In genomic region chr19:3743362-3743761, GRCm38 (mm10) we compare ENCODE assay signal across 8 mouse cellular contexts. TPM values are rescaled to one million over a fixed set of nuclear protein-coding genes. Genes with fewer than 3 reads are reported as not detected.
DNase-seq lines count a peak whose midpoint lies in the region; ATAC-seq and TF ChIP-seq lines count a peak whose summit lies in the region.

No protein-coding gene starts in this region.

- DNase-seq in heart, adult 8-10 months (ENCODE audit: low spot score), result no peak
- no peak for DNase-seq in embryonic facial prominence, embryonic 10.5 days (ENCODE audit: low spot score)
- DNase-seq in forebrain, postnatal 0 days, result peak; percentile 44
- DNase-seq in midbrain, embryonic 11.5 days (ENCODE audit: low spot score, missing footprints), result peak; percentile 84
- DNase-seq in urinary bladder, adult 2 months (ENCODE audit: low spot score), result no peak
- no peak for DNase-seq in layer of hippocampus, adult 2 months (ENCODE audit: low spot score in 2 of 2)
- no peak for DNase-seq in left cerebral cortex, postnatal 25 days (ENCODE audit: low spot score in 2 of 2)

- no peak overlapping the region for H3K9ac ChIP-seq in heart, embryonic 14.5 days (ENCODE audit: low read length)
- peak overlapping the region; percentile 89; the same call in 1 of the 2 replicates for H3K9ac ChIP-seq in forebrain, postnatal 0 days
- H3K9ac ChIP-seq in midbrain, embryonic 11.5 days (ENCODE audit: low read length), result peak overlapping the region; percentile 53; the same call in 1 of the 2 replicates

- H3K36me3 ChIP-seq in heart, embryonic 14.5 days (ENCODE audit: control insufficient read depth, insufficient read depth, low read length), result no peaks in the 10 kb centered on the region
- no peaks in the 10 kb centered on the region for H3K36me3 ChIP-seq in embryonic facial prominence, embryonic 10.5 days (replicated peaks)
- H3K36me3 ChIP-seq in forebrain, postnatal 0 days (ENCODE audit: insufficient read depth), result no peaks in the 10 kb centered on the region
- H3K36me3 ChIP-seq in midbrain, embryonic 11.5 days (ENCODE audit: control insufficient read depth, insufficient read depth, low read length), result no peaks in the 10 kb centered on the region

- peak overlapping the region; percentile 82 for H3K4me2 ChIP-seq in heart, embryonic 14.5 days (ENCODE audit: low read length)
- H3K4me2 ChIP-seq in forebrain, postnatal 0 days (ENCODE audit: low read depth), result peak overlapping the region; percentile 69
- H3K4me2 ChIP-seq in midbrain, embryonic 11.5 days, result no peak overlapping the region

- no peak for ATAC-seq in heart, embryonic 14.5 days (ENCODE audit: insufficient number of reproducible peaks, insufficient read depth, low FRiP score, low read depth)
- ATAC-seq in forebrain, postnatal 0 days, result 0 out of 2 replicates have a peak, but pooled peaks have one; percentile 23
- ATAC-seq in midbrain, embryonic 11.5 days (ENCODE audit: low FRiP score), result no peak

- no peak overlapping the region for H3K27ac ChIP-seq in heart, embryonic 14.5 days (replicated peaks in 1 of 2; ENCODE audit: control insufficient read depth in 1 of 2, insufficient read depth in 1 of 2, low read depth in 2 of 2, low read length in 2 of 2)
- H3K27ac ChIP-seq in embryonic facial prominence, embryonic 10.5 days (replicated peaks), result peak overlapping the region; percentile 88; the same call in 1 of the 2 replicates
- no peak overlapping the region for H3K27ac ChIP-seq in forebrain, postnatal 0 days (ENCODE audit: low read depth, low read length)
- H3K27ac ChIP-seq in midbrain, embryonic 11.5 days (ENCODE audit: low read depth, low read length), result no peak overlapping the region
- no peak overlapping the region for H3K27ac ChIP-seq in layer of hippocampus, adult 2 months

- no peak overlapping the region for H3K4me3 ChIP-seq in heart, embryonic 14.5 days (ENCODE audit: control insufficient read depth in 1 of 2, insufficient read depth in 1 of 2, low read depth in 1 of 2, low read length in 2 of 2)
- no peak overlapping the region for H3K4me3 ChIP-seq in embryonic facial prominence, embryonic 10.5 days
- H3K4me3 ChIP-seq in forebrain, postnatal 0 days (ENCODE audit: low read depth, low read length), result peak overlapping the region; percentile 55
- no peak overlapping the region for H3K4me3 ChIP-seq in midbrain, embryonic 11.5 days (ENCODE audit: low read depth, low read length)
- no peak overlapping the region for H3K4me3 ChIP-seq in layer of hippocampus, adult 2 months

- no peaks in the 10 kb centered on the region for H3K27me3 ChIP-seq in heart, embryonic 14.5 days (ENCODE audit: control insufficient read depth, insufficient read depth, low read length)
- H3K27me3 ChIP-seq in embryonic facial prominence, embryonic 10.5 days (replicated peaks; ENCODE audit: low read depth, poor library complexity, severe bottlenecking), result no peaks in the 10 kb centered on the region
- H3K27me3 ChIP-seq in forebrain, postnatal 0 days (ENCODE audit: insufficient read depth, low read length), result no peaks in the 10 kb centered on the region
- no peaks in the 10 kb centered on the region for H3K27me3 ChIP-seq in midbrain, embryonic 11.5 days (ENCODE audit: control insufficient read depth, insufficient read depth, low read length)

- 86% methylated on average over 7 of the region's 7 CpGs for WGBS in heart, embryonic 14.5 days
- 88% methylated on average over 7 of the region's 7 CpGs for WGBS in embryonic facial prominence, embryonic 10.5 days
- 54% methylated on average over 7 of the region's 7 CpGs for WGBS in forebrain, postnatal 0 days
- 84% methylated on average over 7 of the region's 7 CpGs for WGBS in midbrain, embryonic 11.5 days

- intact Hi-C loops in left cerebral cortex, postnatal 25 days (cut with DNase I), result no loop called here

- 0 out of 4 replicates have a peak, but pooled peaks cover 0 to 4% of the 10 kb centered on the region in 2 experiments for H3K4me1 ChIP-seq in heart, embryonic 14.5 days (ENCODE audit: control insufficient read depth in 2 of 2, insufficient read depth in 2 of 2, low read length in 2 of 2)
- peaks cover 16% of the 10 kb centered on the region for H3K4me1 ChIP-seq in embryonic facial prominence, embryonic 10.5 days
- H3K4me1 ChIP-seq in forebrain, postnatal 0 days (ENCODE audit: insufficient read depth), result no peaks in the 10 kb centered on the region; the same call in 1 of the 2 replicates
- H3K4me1 ChIP-seq in midbrain, embryonic 11.5 days (ENCODE audit: control insufficient read depth, insufficient read depth, low read length), result no peaks in the 10 kb centered on the region

- TF ChIP-seq CTCF in forebrain, postnatal 0 days (IDR thresholded peaks at IDR 0.05; ENCODE audit: low read depth), result no peak
- no peak for TF ChIP-seq CTCF in layer of hippocampus, adult 2 months (conservative IDR thresholded peaks at IDR 0.05)

- peaks cover 7% of the 10 kb centered on the region; the same call in 1 of the 2 replicates for H3K9me3 ChIP-seq in heart, embryonic 14.5 days (ENCODE audit: control insufficient read depth, low read length)
- peaks cover 9% of the 10 kb centered on the region for H3K9me3 ChIP-seq in embryonic facial prominence, embryonic 10.5 days
- H3K9me3 ChIP-seq in forebrain, postnatal 0 days (ENCODE audit: low read length), result no peaks in the 10 kb centered on the region
- peaks cover under 1% of the 10 kb centered on the region; the same call in 1 of the 2 replicates for H3K9me3 ChIP-seq in midbrain, embryonic 11.5 days (ENCODE audit: control insufficient read depth, low read length)

RNA-seq across cellular contexts. Expression of gene Kmt5b, which starts 23.9 kb away (rescaled TPM):
- 25.6 and 27.3 TPM in 2 replicates for polyA plus RNA-seq in heart, embryonic 14.5 days (2014; fragmentation: Nextera tagmentation; extraction: Ambion mirVana)
- 10 to 100 TPM; 23.7 to 29.4 (median 28.2) TPM for total RNA-seq in heart, adult 8-10 months (2022)
- polyA plus RNA-seq in embryonic facial prominence, embryonic 10.5 days (2016; fragmentation: Nextera tagmentation; extraction: Ambion mirVana), result 29.4 and 31.2 TPM in 2 replicates
- 80.7 and 103 TPM in 2 replicates for total RNA-seq in forebrain, postnatal 0 days (2014; rRNA removed)
- 24.3 and 38.1 TPM in 2 replicates for polyA plus RNA-seq in forebrain, postnatal 0 days (2015; fragmentation: Nextera tagmentation; extraction: Ambion mirVana)
- 40.3 and 45.1 TPM in 2 replicates for polyA plus RNA-seq in midbrain, embryonic 11.5 days (2014; fragmentation: Nextera tagmentation; extraction: Ambion mirVana)
- polyA plus RNA-seq in urinary bladder, adult 2 months (2012; rRNA removed), result 25.6 and 28.7 TPM in 2 replicates
- total RNA-seq in layer of hippocampus, adult 2 months (2021), result 10 to 100 TPM; 53.9 to 57.7 TPM
- total RNA-seq in left cerebral cortex, postnatal 25 days (2021), result 10 to 100 TPM; 50.7 to 52.3 TPM

RNA-seq across cellular contexts. Expression of gene 1810055G02Rik, which starts 35.3 kb away (rescaled TPM):
- 18.0 and 18.2 TPM in 2 replicates for polyA plus RNA-seq in heart, embryonic 14.5 days (2014; fragmentation: Nextera tagmentation; extraction: Ambion mirVana)
- 1 to 10 TPM; 5.5 to 8.2 (median 6.5) TPM for total RNA-seq in heart, adult 8-10 months (2022)
- polyA plus RNA-seq in embryonic facial prominence, embryonic 10.5 days (2016; fragmentation: Nextera tagmentation; extraction: Ambion mirVana), result 46.4 and 46.5 TPM in 2 replicates
- total RNA-seq in forebrain, postnatal 0 days (2014; rRNA removed), result 33.6 and 37.2 TPM in 2 replicates
- 38.4 and 39.0 TPM in 2 replicates for polyA plus RNA-seq in forebrain, postnatal 0 days (2015; fragmentation: Nextera tagmentation; extraction: Ambion mirVana)
- polyA plus RNA-seq in midbrain, embryonic 11.5 days (2014; fragmentation: Nextera tagmentation; extraction: Ambion mirVana), result 34.6 and 38.9 TPM in 2 replicates
- polyA plus RNA-seq in urinary bladder, adult 2 months (2012; rRNA removed), result 41.8 and 42.9 TPM in 2 replicates
- 10 to 100 TPM; 23.3 to 27.2 TPM for total RNA-seq in layer of hippocampus, adult 2 months (2021)
- 10 to 100 TPM; 35.1 TPM for total RNA-seq in left cerebral cortex, postnatal 25 days (2021)

RNA-seq across cellular contexts. Expression of gene Lrp5, which starts 57.0 kb away (rescaled TPM):
- 4.1 and 5.0 TPM in 2 replicates for polyA plus RNA-seq in heart, embryonic 14.5 days (2014; fragmentation: Nextera tagmentation; extraction: Ambion mirVana)
- total RNA-seq in heart, adult 8-10 months (2022), result 10 to 100 TPM; 48.9 to 52.9 (median 50.7) TPM
- 5.5 and 5.6 TPM in 2 replicates for polyA plus RNA-seq in embryonic facial prominence, embryonic 10.5 days (2016; fragmentation: Nextera tagmentation; extraction: Ambion mirVana)
- total RNA-seq in forebrain, postnatal 0 days (2014; rRNA removed), result 7.9 and 11.1 TPM in 2 replicates
- 0.50 and 0.56 TPM in 2 replicates for polyA plus RNA-seq in forebrain, postnatal 0 days (2015; fragmentation: Nextera tagmentation; extraction: Ambion mirVana)
- polyA plus RNA-seq in midbrain, embryonic 11.5 days (2014; fragmentation: Nextera tagmentation; extraction: Ambion mirVana), result 2.6 and 2.8 TPM in 2 replicates
- 7.3 and 18.1 TPM in 2 replicates for polyA plus RNA-seq in urinary bladder, adult 2 months (2012; rRNA removed)
- total RNA-seq in layer of hippocampus, adult 2 months (2021), result 10 to 100 TPM in 1 of 2 experiments, 1 to 10 TPM in 1; 9.4 to 10.0 TPM
- 10 to 100 TPM in 1 of 2 experiments, 1 to 10 TPM in 1; 9.1 to 10.0 TPM for total RNA-seq in left cerebral cortex, postnatal 25 days (2021)

Comparison
In these comparisons a context has a peak if more than half of its experiments do, and no peak if none do; other contexts are left out.
1. DNase-seq: peak in forebrain, postnatal 0 days (single experiment) and midbrain, embryonic 11.5 days (single experiment); none in heart, adult 8-10 months (single experiment), embryonic facial prominence, embryonic 10.5 days (single experiment), urinary bladder, adult 2 months (single experiment), layer of hippocampus, adult 2 months (0 of 2) and left cerebral cortex, postnatal 25 days (0 of 2).